ENCODE assay signal across 33 mouse cellular contexts in genomic region chr2:20111703-20112102, GRCm38 (mm10).
A peak's percentile ranks its signal among the peaks of the same experiment; 100 is the strongest.
DNase-seq lines count a peak whose midpoint lies in the region; ATAC-seq and TF ChIP-seq lines count a peak whose summit lies in the region.
"Had no signal": no experiment of that assay in that cellular context is flagged by ENCODE, and none has a peak within 500 bp of the region (broad histone marks: within the 10 kb centered on the region; RNA-seq: fewer than 3 reads in every experiment).

No protein-coding gene starts in this region.

- no peak overlapping the region for H3K4me3 ChIP-seq in layer of hippocampus, adult 2 months
- H3K4me3 ChIP-seq in forebrain, embryonic 10.5 days: no peak overlapping the region
- H3K4me3 ChIP-seq: forebrain, embryonic 15.5 days; gastrocnemius, adult 2 months; heart, embryonic 12.5 days; hindbrain, embryonic 13.5 days; liver, embryonic 12.5 days; megakaryocyte, embryonic 14.5 days; midbrain, embryonic 13.5 days; neural tube, embryonic 15.5 days; stomach, embryonic 15.5 days had no signal

- no peak overlapping the region for H3K27ac ChIP-seq in layer of hippocampus, adult 2 months
- H3K27ac ChIP-seq in forebrain, embryonic 10.5 days: no peak overlapping the region
- H3K27ac ChIP-seq: forebrain, embryonic 15.5 days; gastrocnemius, adult 2 months; hindbrain, embryonic 13.5 days; kidney, postnatal 0 days; liver, embryonic 12.5 days; midbrain, embryonic 13.5 days; neural tube, embryonic 15.5 days; stomach, embryonic 15.5 days had no signal

- intact Hi-C loops in left cerebral cortex, postnatal 14 days (cut with DNase I): no loop called here

- ATAC-seq in frontal cortex, adult (ENCODE audit: low TSS enrichment): peak; percentile 98
- ATAC-seq in erythroblast, adult 5-6 weeks (replicated peaks; ENCODE audit: low FRiP score, poor library complexity, severe bottlenecking): no peak
- ATAC-seq: activated CD4-positive, CD25-positive, alpha-beta regulatory T cell, adult 4 months; forebrain, embryonic 15.5 days; intestine, embryonic 16.5 days; liver, embryonic 12.5 days; liver, postnatal 0 days; midbrain, embryonic 13.5 days had no signal

- H3K27me3 ChIP-seq in forebrain, embryonic 10.5 days (ENCODE audit: poor library complexity, severe bottlenecking): no peaks in the 10 kb centered on the region
- H3K27me3 ChIP-seq: CH12.LX; forebrain, embryonic 15.5 days; heart, embryonic 12.5 days; hindbrain, embryonic 13.5 days; liver, embryonic 12.5 days; megakaryocyte, embryonic 14.5 days; midbrain, embryonic 13.5 days; neural tube, embryonic 15.5 days; stomach, embryonic 15.5 days had no signal

- DNase-seq in frontal cortex, postnatal 10 days (ENCODE audit: low spot score in 2 of 2): no peak
- DNase-seq in layer of hippocampus, adult 2 months (ENCODE audit: low spot score in 2 of 2): peak; percentile 22 to 51
- no peak for DNase-seq in layer of hippocampus, postnatal 25 days (ENCODE audit: extremely low spot score in 1 of 2, low spot score in 1 of 2)
- DNase-seq in brain, adult 2 months (ENCODE audit: low read depth, low spot score): peak; percentile 75
- peak; percentile 2 to 16 for DNase-seq in left cerebral cortex, postnatal 14 days (ENCODE audit: low spot score in 2 of 2)
- no peak for DNase-seq in forebrain, embryonic 10.5 days (ENCODE audit: extremely low spot score, low spot score)
- DNase-seq: adrenal gland, adult 2 months; adrenal gland, postnatal 36 days; cerebellum, adult 2 months; cerebellum, postnatal 25 days; gastrocnemius, adult 2 months; gastrocnemius, postnatal 36 days; heart, adult 18-20 months; heart, postnatal 4 days; kidney, adult 8-10 months; kidney, postnatal 4 days; liver, postnatal 0 days; lung, postnatal 4 days; thymus, postnatal 25 days had no signal

- H3K9me3 ChIP-seq in forebrain, embryonic 10.5 days: no peaks in the 10 kb centered on the region
- H3K9me3 ChIP-seq: forebrain, embryonic 15.5 days; heart, embryonic 12.5 days; hindbrain, embryonic 13.5 days; liver, embryonic 12.5 days; megakaryocyte, embryonic 14.5 days; midbrain, embryonic 13.5 days; neural tube, embryonic 15.5 days; stomach, embryonic 15.5 days had no signal

- no peaks in the 10 kb centered on the region for H3K36me3 ChIP-seq in forebrain, embryonic 10.5 days (replicated peaks)
- H3K36me3 ChIP-seq: forebrain, embryonic 15.5 days; heart, embryonic 12.5 days; hindbrain, embryonic 13.5 days; liver, embryonic 12.5 days; midbrain, embryonic 13.5 days; neural tube, embryonic 15.5 days; stomach, embryonic 15.5 days had no signal

- no peaks in the 10 kb centered on the region for H3K4me1 ChIP-seq in forebrain, embryonic 10.5 days
- H3K4me1 ChIP-seq: forebrain, embryonic 15.5 days; heart, embryonic 12.5 days; hindbrain, embryonic 13.5 days; liver, embryonic 12.5 days; megakaryocyte, embryonic 14.5 days; midbrain, embryonic 13.5 days; neural tube, embryonic 15.5 days; stomach, embryonic 15.5 days had no signal

- no peak for TF ChIP-seq CTCF in layer of hippocampus, adult 2 months (conservative IDR thresholded peaks at IDR 0.05)

Comparison
In these comparisons a context has a peak if more than half of its experiments do, and no peak if none do; other contexts are left out.
1. DNase-seq: peak in layer of hippocampus, adult 2 months (2 of 2), brain, adult 2 months (single experiment) and left cerebral cortex, postnatal 14 days (2 of 2); none in frontal cortex, postnatal 10 days (0 of 2), layer of hippocampus, postnatal 25 days (0 of 2) and forebrain, embryonic 10.5 days (single experiment).